Mouse (Mus musculus): ENCODE data around the gene Olfr248. TPM values are rescaled to one million over a fixed set of nuclear protein-coding genes. Genes with fewer than 3 reads are reported as not detected.

Olfr248 gene
- polyA plus RNA-seq, 1 experiment from 2014 or later, result not detected

DNA sequence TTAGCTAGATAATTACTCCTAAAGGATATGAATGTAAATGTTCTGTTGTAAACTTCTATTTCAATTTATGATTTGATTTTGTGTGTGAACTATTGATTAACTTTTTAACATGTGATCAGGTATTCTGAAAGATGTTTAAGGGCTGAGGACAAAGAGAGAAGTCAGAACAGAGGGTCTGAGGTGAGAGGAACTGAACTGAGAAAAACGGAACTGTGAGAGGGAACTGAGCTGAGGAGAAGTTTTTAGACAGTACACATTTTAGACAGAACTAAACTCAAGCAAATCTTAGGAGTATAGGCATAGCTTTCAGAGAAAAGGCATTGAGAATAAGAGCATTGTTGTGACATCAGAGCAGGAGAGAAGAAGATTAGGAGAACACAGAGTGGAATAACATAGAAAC lies 43.3 kb downstream of the Olfr248 start:
- no peak overlapping the region for H3K9ac ChIP-seq (replicated peaks; ENCODE audit: low read length)
- ATAC-seq (ENCODE audit: low FRiP score, low TSS enrichment), result no peak
- H3K27me3 ChIP-seq (ENCODE audit: insufficient read depth, low read length), result no peaks in the 10 kb centered on the region
- no peaks in the 10 kb centered on the region for H3K9me3 ChIP-seq (ENCODE audit: low read length)
- no peaks in the 10 kb centered on the region for H3K36me3 ChIP-seq (ENCODE audit: insufficient read depth, low read length)
- H3K27ac ChIP-seq (ENCODE audit: low read length), result no peak overlapping the region
- no peak overlapping the region for H3K4me3 ChIP-seq (ENCODE audit: low read length)
- no peak overlapping the region for H3K4me2 ChIP-seq (replicated peaks; ENCODE audit: low read depth, low read length)
- 36% methylated on average over 1 of the region's 1 CpGs for WGBS
- no peaks in the 10 kb centered on the region for H3K4me1 ChIP-seq (ENCODE audit: insufficient read depth, low read length)

Other genes with a start within 250 kb of the Olfr248 start
- not detected in 2 replicates for gene Olfr420, start 235.4 kb upstream of the Olfr248 start, polyA plus RNA-seq (2015; fragmentation: Nextera tagmentation; extraction: Ambion mirVana)
- 0.22 and 0.48 TPM in 2 replicates for gene Spta1, start 218.3 kb upstream of the Olfr248 start, polyA plus RNA-seq (2015; fragmentation: Nextera tagmentation; extraction: Ambion mirVana)
- not detected in 2 replicates for gene Olfr419, start 139.0 kb upstream of the Olfr248 start, polyA plus RNA-seq (2015; fragmentation: Nextera tagmentation; extraction: Ambion mirVana)
- gene Mptx1, start 60.5 kb upstream of the Olfr248 start, polyA plus RNA-seq (2015; fragmentation: Nextera tagmentation; extraction: Ambion mirVana), result not detected in 2 replicates
- gene Olfr417, start 25.9 kb upstream of the Olfr248 start, polyA plus RNA-seq (2015; fragmentation: Nextera tagmentation; extraction: Ambion mirVana), result not detected in 2 replicates
- gene Olfr414, start 33.0 kb downstream of the Olfr248 start, polyA plus RNA-seq (2015; fragmentation: Nextera tagmentation; extraction: Ambion mirVana), result not detected in 2 replicates
- not detected in 2 replicates for gene Olfr220, start 51.0 kb downstream of the Olfr248 start, polyA plus RNA-seq (2015; fragmentation: Nextera tagmentation; extraction: Ambion mirVana)
- 0.47 and 0.59 TPM in 2 replicates for gene Fmn2, start 110.8 kb downstream of the Olfr248 start, polyA plus RNA-seq (2015; fragmentation: Nextera tagmentation; extraction: Ambion mirVana)

Data from kidney, embryonic 16.5 days (tissue).